Mouse (Mus musculus) heart, adult 2 months (tissue): ENCODE results near the gene Pdss2.

Experiments
- CTCF ChIP-seq: fragments of 200-600 bp; IDR thresholded peaks from 2 replicates; pipeline ENCODE4 v1.8.1; 2022; ENCODE audit warnings: antibody characterized with exemption, mild to moderate bottlenecking, moderate library complexity
- EP300 ChIP-seq: fragments of 200-500 bp; IDR thresholded peaks from 2 replicates; pipeline ENCODE4 v1.6.1; 2011; ENCODE audit warnings: low read depth, low read length, control low read depth; ENCODE audit not compliant: insufficient read depth
- POLR2A ChIP-seq: fragments of 200-500 bp; IDR thresholded peaks from 2 replicates; pipeline ENCODE4 v1.6.1; 2011; ENCODE audit warnings: mild to moderate bottlenecking, low read depth, low read length, control low read depth; ENCODE audit not compliant: insufficient read depth

DNA sequence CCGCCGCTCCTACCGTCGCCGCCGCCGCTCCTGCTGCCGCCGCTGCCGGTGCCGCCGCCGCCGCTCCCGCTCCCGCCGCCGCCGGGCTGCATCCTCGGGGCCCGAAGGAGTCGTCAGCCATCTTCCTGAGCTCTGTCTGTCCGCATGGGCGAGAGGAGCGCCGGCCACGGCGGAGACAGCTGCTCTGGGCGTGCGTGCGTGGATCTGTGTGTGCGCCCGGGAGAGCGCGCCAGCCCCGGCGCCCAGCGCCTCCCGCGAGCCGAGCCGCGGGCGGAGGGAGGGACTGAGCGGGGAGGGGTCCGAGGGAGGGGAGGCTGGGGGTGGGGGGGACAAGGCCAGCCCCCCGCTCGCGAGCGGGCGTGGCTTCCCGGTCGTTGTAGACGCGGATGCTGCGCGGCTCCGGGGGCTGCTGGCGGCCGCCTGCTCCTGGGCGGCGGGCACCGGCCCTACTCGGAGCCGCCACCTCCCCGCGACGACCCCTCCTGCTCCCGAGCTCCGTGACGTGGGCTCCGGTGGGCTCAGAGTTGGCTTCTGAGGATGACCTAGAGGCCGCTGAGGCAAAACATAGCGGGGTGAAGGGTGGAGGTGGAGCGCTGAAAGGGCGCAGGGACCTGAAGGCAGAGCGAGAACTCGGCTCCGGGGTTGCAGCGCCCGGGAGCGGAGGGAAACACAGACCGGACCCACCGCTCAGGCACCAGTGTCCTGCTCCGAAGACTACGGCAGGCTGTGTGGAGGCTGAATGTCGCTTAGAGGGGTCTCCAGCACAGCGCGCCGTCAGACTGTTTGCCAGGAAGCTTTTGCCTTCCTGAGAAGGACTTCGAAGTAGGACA is 46.7 kb upstream of the Pdss2 start, which contains the start of the genes Sobp and 9030612E09Rik:
- TF ChIP-seq EP300, result no peak
- TF ChIP-seq POLR2A, result peak; percentile 47; the same call in 1 of the 2 replicates
- no peak for TF ChIP-seq CTCF
